Mouse (Mus musculus) left cerebral cortex, postnatal 10 days (tissue): ENCODE data around the gene Pbx1. TPM values are rescaled to one million over a fixed set of nuclear protein-coding genes. Genes with fewer than 3 reads are reported as not detected.
A peak's percentile ranks its signal among the peaks of the same experiment; 100 is the strongest.

Experiments used
- DNase-seq, 2 experiments: peaks; one replicate each; pipeline ENCODE4 v3.0.0; 2021 to 2022; ENCODE audit warnings: low spot score in 2 of 2, mixed read lengths in 1 of 2; ENCODE audit errors: extremely low spot score in 1 of 2
- intact Hi-C: fragments of 180-260 bp; cut with DNase I; formaldehyde crosslinking; loops from one replicate; pipeline ENCODE4 v1.15.1; 2025
- total RNA-seq, 2 experiments: library from RNA; stranded (reverse); gene quantifications; 2 replicates each; pipeline ENCODE4 v1.2.3; 2021

The Pbx1 gene
- total RNA-seq, 2 experiments from 2014 or later: 164 to 181 TPM

- no peak for DNase-seq
- intact Hi-C loops: no loop called here
Measured at GRCm38 (mm10) chr1:168224218-168224617, 207.9 kb downstream of the Pbx1 start.

DNA sequence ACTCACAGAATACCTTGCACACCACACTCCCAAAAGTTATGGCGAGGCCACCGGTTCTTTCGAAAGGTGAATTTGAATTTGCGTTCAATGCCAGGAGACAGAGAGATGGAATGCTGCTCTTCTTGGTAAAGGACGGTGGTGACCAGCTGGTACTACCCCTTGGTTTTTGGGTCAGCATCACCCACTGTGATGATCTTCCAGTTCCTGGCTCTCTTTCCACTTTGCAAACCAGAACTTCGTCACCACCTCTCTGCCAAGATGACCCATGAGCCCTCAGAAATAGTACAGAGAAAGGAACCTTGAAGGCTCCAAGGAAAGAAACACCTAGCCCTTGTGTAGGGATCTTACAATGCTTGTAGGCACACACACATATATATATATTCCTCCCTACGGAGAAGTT lies 209.3 kb downstream of the Pbx1 start:
- DNase-seq: no peak
- intact Hi-C loops: no loop called here

GRCm38 (mm10) chr1:168221071-168221521 lies 211.0 kb downstream of the Pbx1 start:
- intact Hi-C loops: no loop called here
- no peak for DNase-seq

- peak; percentile 43 to 59 for DNase-seq
- intact Hi-C loops: loop anchor here (2.0 to 10.0 kb wide), 3 partner anchors 215 to 1239 kb away; no protein-coding TSS in a partner anchor
Measured at GRCm38 (mm10) chr1:168215896-168216747, 215.9 kb downstream of the Pbx1 start.

GRCm38 (mm10) chr1:168215468-168215867 lies 216.6 kb downstream of the Pbx1 start:
- intact Hi-C loops: loop anchor here (2.0 to 10.0 kb wide), 3 partner anchors 215 to 1239 kb away; no protein-coding TSS in a partner anchor

GRCm38 (mm10) chr1:168214040-168214443 lies 218.0 kb downstream of the Pbx1 start:
- intact Hi-C loops: loop anchor here (2.0 to 10.0 kb wide), 4 partner anchors 217 to 1241 kb away; no protein-coding TSS in a partner anchor
- peak; percentile 76 to 86 for DNase-seq

More at GRCm38 (mm10) chr1:168215468-168215867, 216.6 kb downstream of the Pbx1 start:
- no peak for DNase-seq

- intact Hi-C loops: loop anchor here (5.0 to 10.0 kb wide), 3 partner anchors 269 to 1241 kb away; no protein-coding TSS in a partner anchor
- no peak for DNase-seq
Measured at GRCm38 (mm10) chr1:168213595-168213994, 218.5 kb downstream of the Pbx1 start.

DNA sequence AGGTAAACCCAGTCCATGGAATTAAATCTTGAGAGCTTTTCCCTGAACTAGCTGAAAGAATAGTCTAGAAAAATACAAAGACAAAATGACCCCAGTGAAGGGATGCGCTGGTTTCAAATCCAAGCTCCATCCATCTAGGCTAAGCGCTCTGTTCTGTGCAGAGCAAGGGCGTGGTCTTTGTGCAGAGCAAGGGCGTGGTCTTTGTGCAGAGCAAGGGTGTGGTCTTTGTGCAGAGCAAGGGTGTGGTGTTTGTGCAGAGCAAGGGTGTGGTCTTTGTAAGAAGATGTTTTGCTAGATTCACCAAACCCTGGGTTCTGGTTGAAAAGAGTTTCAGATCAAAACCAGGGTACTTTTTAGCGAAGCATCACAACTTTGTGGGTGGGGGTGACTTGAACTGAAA lies 221.7 kb downstream of the Pbx1 start:
- intact Hi-C loops: loop anchor here (5.0 to 10.0 kb wide), 3 partner anchors 266 to 1244 kb away; no protein-coding TSS in a partner anchor
- no peak for DNase-seq

- DNase-seq: no peak
- intact Hi-C loops: no loop called here
Measured at GRCm38 (mm10) chr1:168200570-168201156, 231.4 kb downstream of the Pbx1 start.

GRCm38 (mm10) chr1:168198276-168198675 lies 233.8 kb downstream of the Pbx1 start:
- no peak for DNase-seq
- intact Hi-C loops: no loop called here

GRCm38 (mm10) chr1:168197908-168198258 lies 234.2 kb downstream of the Pbx1 start:
- intact Hi-C loops: no loop called here
- no peak for DNase-seq

DNA sequence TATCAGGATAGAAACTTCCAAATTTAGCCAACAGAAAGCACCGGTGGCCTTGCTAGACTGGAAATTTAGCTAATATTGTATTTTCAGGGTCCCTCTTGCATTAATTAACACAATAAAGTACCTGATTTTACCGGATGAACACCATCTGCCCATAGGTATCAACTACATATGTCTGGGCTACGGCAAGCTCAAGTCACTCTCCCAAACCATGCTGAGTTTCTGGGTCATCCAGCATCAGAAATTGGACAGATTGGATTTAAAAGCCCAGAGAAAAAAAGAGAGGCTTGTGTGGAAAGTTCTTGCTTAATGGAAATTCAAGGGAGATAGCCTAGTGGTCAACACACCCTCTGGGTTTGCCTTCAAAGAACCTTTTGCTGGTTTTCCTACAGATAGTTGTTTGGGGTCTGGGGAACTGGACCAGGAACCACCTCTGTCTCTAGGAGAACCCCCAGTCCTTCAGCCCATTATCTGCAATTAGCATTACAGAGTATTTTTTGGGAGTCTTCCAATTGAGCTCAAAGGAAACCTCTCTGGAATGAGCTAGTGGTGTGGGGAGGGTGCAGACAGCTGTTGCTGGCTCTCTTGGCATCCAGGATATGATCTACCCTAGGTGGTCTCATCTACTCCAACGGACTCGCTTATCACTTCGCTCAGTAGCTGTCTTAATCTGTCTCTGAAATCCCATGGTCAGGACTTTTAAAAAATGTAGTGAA lies 234.7 kb downstream of the Pbx1 start:
- DNase-seq: no peak
- intact Hi-C loops: no loop called here

- intact Hi-C loops: no loop called here
- no peak for DNase-seq
Measured at GRCm38 (mm10) chr1:168193364-168193763, 238.7 kb downstream of the Pbx1 start.

DNA sequence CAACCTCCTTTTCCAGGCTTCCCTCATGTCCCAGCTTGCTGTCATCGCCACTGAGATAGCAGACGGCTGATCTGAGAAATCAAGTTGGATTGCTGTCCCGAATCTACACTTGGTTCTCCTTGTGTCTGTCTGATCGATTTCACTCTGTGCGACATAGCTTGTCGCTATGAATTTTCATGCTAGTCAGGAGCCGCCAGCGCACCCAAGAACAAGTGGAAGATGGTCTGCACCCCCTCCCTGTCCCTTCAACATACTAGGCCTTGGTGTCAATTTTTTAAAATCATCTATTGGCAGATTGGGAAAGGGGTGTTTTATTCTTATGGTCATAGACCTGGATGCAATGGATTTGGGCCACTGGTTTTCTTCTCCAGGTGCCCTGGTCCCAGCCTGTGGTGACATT lies 249.3 kb downstream of the Pbx1 start:
- intact Hi-C loops: no loop called here
- no peak for DNase-seq

- peak; percentile 42 to 47 for DNase-seq
- intact Hi-C loops: no loop called here
Measured at GRCm38 (mm10) chr1:168180622-168181441, 251.2 kb downstream of the Pbx1 start.

DNA sequence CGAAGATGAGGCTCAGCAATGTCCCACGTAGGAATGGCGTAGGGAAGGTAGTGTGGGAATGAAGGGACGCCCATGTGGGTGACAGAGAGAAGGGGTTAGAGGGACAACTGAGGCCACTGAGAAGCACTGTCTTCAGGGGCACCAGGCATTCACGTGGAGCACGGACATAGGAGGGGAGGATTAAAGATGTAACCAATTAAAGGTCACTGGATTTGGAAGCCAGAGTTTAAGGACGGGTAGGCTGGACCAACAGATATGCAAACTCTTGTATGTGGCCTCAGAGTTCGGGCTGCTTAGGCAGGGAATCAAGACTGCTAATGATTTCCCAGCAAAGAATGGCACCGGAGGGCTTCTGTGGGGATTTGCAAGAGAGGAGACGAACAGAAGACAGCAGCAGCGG lies 252.4 kb downstream of the Pbx1 start:
- intact Hi-C loops: no loop called here
- DNase-seq: no peak

DNA sequence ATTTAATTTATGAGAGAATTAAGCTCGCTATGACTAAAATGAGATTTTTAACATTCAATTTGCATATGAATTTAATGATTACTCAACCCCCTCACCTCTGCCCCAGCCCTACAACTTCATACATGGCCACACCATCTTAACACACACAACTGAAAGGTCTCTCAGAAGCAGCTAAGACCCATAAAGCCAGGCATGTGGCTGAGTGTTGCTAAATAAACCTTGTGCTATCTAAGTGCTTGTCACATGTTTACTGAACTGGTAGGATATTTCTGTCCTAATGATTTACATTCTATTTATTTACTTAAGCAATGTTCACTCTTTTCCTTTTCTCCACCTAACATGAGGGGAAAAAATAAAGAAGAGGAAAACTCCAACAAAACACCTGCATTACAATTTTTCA lies 253.5 kb downstream of the Pbx1 start:
- intact Hi-C loops: no loop called here
- no peak for DNase-seq

GRCm38 (mm10) chr1:168175586-168175985 lies 256.5 kb downstream of the Pbx1 start:
- intact Hi-C loops: no loop called here
- no peak for DNase-seq
